Mouse (Mus musculus) MEL (cell line): Measurements from ENCODE around the gene Ciz1.

Source experiments
- CTCF ChIP-seq, 3 experiments: IDR thresholded peaks in 2 of 3; conservative IDR thresholded peaks in 1 of 3; 2 replicates each; pipeline ENCODE4 v1.5.1; 2011 to 2012; ENCODE audit warnings: low read length in 3 of 3, low read depth in 2 of 3, mild to moderate bottlenecking in 2 of 3, improper control_type of control experiment in 1 of 3, inconsistent platforms in 1 of 3, mixed read lengths in 1 of 3, moderate library complexity in 1 of 3; ENCODE audit not compliant: control insufficient read depth in 1 of 3, insufficient read depth in 1 of 3, poor library complexity in 1 of 3, severe bottlenecking in 1 of 3
- HCFC1 ChIP-seq: IDR thresholded peaks from 2 replicates; pipeline ENCODE4 v1.6.1; 2012; ENCODE audit warnings: low read depth, mild to moderate bottlenecking, inconsistent platforms, low read length, improper control_type of control experiment, moderate library complexity
- MAFK ChIP-seq: IDR thresholded peaks from 2 replicates; pipeline ENCODE4 v1.6.1; 2011; ENCODE audit warnings: low read depth, mild to moderate bottlenecking, low read length, improper control_type of control experiment, borderline replicate concordance
- MAX ChIP-seq: IDR thresholded peaks from 2 replicates; pipeline ENCODE4 v1.6.1; 2011; ENCODE audit warnings: low read length, improper control_type of control experiment
- MXI1 ChIP-seq: IDR thresholded peaks from 2 replicates; pipeline ENCODE4 v1.6.1; 2011; ENCODE audit warnings: mild to moderate bottlenecking, low read depth, low read length, improper control_type of control experiment
- MYC ChIP-seq: IDR thresholded peaks from 2 replicates; pipeline ENCODE4 v1.6.1; 2011; ENCODE audit warnings: low read depth, mild to moderate bottlenecking, low read length, improper control_type of control experiment, moderate library complexity
- POLR2A ChIP-seq, 2 experiments: IDR thresholded peaks; 2 replicates each; pipeline ENCODE4 v1.6.1; 2011 to 2012; ENCODE audit warnings: low read length in 2 of 2, mild to moderate bottlenecking in 2 of 2, control low read depth in 1 of 2, improper control_type of control experiment in 1 of 2, low read depth in 1 of 2, moderate library complexity in 1 of 2; ENCODE audit not compliant: control insufficient read depth in 1 of 2, insufficient read depth in 1 of 2, poor library complexity in 1 of 2
- SMC3 ChIP-seq: IDR thresholded peaks from 2 replicates; pipeline ENCODE4 v1.6.1; 2011; ENCODE audit warnings: low read depth, low read length, improper control_type of control experiment
- TAL1 ChIP-seq: IDR thresholded peaks from 2 replicates; pipeline ENCODE4 v1.6.1; 2012; ENCODE audit warnings: mild to moderate bottlenecking, inconsistent platforms, low read length, moderate library complexity, mixed read lengths
- TCF12 ChIP-seq: IDR thresholded peaks from 2 replicates; pipeline ENCODE4 v1.6.1; 2014; ENCODE audit warnings: low read depth, mild to moderate bottlenecking, inconsistent platforms, low read length, improper control_type of control experiment, moderate library complexity
- USF1 ChIP-seq: IDR thresholded peaks from 2 replicates; pipeline ENCODE4 v1.6.1; 2014; ENCODE audit warnings: low read depth, mild to moderate bottlenecking, inconsistent platforms, low read length, improper control_type of control experiment, moderate library complexity
- ZC3H11A ChIP-seq: IDR thresholded peaks from 2 replicates; pipeline ENCODE4 v1.6.1; 2012; ENCODE audit warnings: low read depth, mild to moderate bottlenecking, inconsistent platforms, low read length, improper control_type of control experiment
- ZKSCAN1 ChIP-seq: IDR thresholded peaks from 2 replicates; pipeline ENCODE4 v1.6.1; 2012; ENCODE audit warnings: low read depth, mild to moderate bottlenecking, inconsistent platforms, low read length, improper control_type of control experiment, moderate library complexity
- ZNF384 ChIP-seq: IDR thresholded peaks from 2 replicates; pipeline ENCODE4 v1.6.1; 2012; ENCODE audit warnings: low read depth, mild to moderate bottlenecking, inconsistent platforms, low read length, improper control_type of control experiment

DNA sequence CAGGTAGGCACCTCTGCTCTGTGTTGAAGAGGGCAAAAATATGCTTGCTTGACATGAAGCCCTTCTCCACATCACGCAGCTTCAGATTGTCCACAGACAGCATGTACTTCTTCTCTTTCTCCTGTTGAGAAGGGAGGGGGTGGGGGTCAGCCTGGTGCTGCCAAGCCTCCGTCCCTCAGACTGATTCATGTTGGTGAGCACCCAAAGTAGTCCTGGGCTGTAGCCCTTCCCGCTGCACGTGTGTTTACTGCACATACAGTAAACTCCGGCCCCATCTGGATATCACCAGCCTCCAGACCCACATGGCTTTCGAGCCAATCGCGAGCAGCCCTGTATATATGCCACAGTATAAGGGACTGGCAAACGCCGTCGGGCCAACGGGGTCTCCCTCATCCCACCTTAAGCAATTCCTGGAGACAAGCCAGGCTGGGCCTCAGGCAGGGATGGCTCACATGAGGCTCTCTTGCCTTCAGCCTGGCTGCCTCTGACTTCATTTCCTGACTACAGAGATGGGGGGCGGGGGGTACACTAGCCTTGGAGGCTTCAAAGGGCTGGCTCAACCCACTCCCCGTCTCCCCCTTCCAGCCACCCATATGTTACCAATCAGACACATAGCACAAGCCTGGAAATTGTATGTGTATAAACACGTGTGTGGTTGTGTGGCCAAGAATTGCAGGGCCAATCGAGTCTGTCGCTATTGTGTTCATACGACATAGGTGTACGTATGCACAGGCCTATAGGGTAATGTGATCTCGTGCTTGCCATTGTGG lies 35.1 kb upstream of the Ciz1 start:
- TF ChIP-seq CTCF (IDR thresholded peaks at IDR 0.05 in 2 of 3, conservative IDR thresholded peaks at IDR 0.05 in 1 of 3; ENCODE audit: control insufficient read depth in 1 of 3, insufficient read depth in 1 of 3, low read depth in 2 of 3, low read length in 3 of 3, poor library complexity in 1 of 3, severe bottlenecking in 1 of 3) = no peak
- no peak for TF ChIP-seq TAL1
- no peak for TF ChIP-seq HCFC1
- TF ChIP-seq POLR2A (IDR thresholded peaks at IDR 0.05; ENCODE audit: control insufficient read depth in 1 of 2, insufficient read depth in 1 of 2, low read depth in 1 of 2, low read length in 2 of 2, poor library complexity in 1 of 2) = no peak
- TF ChIP-seq ZKSCAN1 = no peak
- TF ChIP-seq TCF12 = no peak
- TF ChIP-seq SMC3 = no peak
- TF ChIP-seq MXI1 = no peak
- TF ChIP-seq ZC3H11A = no peak
- TF ChIP-seq USF1 = no peak
- TF ChIP-seq MYC = no peak
- no peak for TF ChIP-seq ZNF384
- TF ChIP-seq MAFK = no peak
- TF ChIP-seq MAX = no peak
